ENCODE assay signal across 1 mouse cellular context in genomic region chr8:70696946-70697345, GRCm38 (mm10).
TF ChIP-seq lines count a peak whose summit lies in the region.

No protein-coding gene starts in this region.

TF ChIP-seq in CH12.LX, 34 proteins besides CTCF, POLR2A, EP300 and RAD21 (continued from another document):
- peak; percentile 22; the same call in 1 of the 2 replicates for TF ChIP-seq SIN3A (IDR thresholded peaks at IDR 0.05; ENCODE audit: low read length)
- 0 out of 2 replicates have a peak, but pooled peaks have one; percentile 35 for TF ChIP-seq ZMIZ1 (IDR thresholded peaks at IDR 0.05; ENCODE audit: low read depth, low read length)
- TF ChIP-seq RCOR1 (conservative IDR thresholded peaks at IDR 0.05; ENCODE audit: low read depth, low read length) = no peak
